Mouse (Mus musculus): ENCODE data around the gene Npb.

The Npb gene

GRCm38 (mm10) chr11:120630881-120631725 lies 22.8 kb downstream of the Npb start:
- in situ Hi-C loops (cut with MboI, MseI) = no loop called here

DNA sequence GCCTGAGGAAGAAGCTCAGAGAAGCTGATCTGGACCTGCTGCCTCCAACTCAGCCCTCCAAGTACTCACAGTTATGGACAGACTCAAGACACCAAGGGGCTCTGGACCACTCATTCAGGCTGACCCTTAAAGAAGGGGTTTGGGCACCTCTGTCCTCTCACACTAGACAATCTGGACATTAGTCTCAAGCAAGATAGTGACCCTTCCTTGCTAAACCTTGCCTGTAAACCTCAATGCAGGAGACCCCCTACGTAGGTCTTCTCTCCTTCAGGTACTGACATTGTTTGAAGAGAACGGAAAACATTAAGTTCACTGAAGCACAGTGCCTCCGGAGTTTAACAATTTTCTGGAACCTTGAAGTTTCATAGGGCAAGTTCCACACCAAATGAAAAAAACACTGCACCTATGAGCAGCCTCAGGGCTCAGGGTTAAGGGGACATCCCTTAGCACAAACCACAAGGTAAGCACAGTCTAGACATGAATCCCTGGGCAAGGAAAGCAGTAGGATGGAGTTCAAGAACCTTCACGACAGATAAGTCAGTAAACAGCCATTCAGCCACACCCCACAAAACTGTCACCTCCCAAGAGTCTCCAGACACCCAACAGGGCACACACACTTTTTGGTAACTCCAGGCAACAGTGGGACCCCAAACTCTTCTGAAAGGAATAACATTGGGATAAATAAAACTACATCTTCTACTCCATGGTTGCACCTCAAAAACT lies 23.6 kb downstream of the Npb start:
- in situ Hi-C loops (cut with MboI, MseI) = no loop called here

DNA sequence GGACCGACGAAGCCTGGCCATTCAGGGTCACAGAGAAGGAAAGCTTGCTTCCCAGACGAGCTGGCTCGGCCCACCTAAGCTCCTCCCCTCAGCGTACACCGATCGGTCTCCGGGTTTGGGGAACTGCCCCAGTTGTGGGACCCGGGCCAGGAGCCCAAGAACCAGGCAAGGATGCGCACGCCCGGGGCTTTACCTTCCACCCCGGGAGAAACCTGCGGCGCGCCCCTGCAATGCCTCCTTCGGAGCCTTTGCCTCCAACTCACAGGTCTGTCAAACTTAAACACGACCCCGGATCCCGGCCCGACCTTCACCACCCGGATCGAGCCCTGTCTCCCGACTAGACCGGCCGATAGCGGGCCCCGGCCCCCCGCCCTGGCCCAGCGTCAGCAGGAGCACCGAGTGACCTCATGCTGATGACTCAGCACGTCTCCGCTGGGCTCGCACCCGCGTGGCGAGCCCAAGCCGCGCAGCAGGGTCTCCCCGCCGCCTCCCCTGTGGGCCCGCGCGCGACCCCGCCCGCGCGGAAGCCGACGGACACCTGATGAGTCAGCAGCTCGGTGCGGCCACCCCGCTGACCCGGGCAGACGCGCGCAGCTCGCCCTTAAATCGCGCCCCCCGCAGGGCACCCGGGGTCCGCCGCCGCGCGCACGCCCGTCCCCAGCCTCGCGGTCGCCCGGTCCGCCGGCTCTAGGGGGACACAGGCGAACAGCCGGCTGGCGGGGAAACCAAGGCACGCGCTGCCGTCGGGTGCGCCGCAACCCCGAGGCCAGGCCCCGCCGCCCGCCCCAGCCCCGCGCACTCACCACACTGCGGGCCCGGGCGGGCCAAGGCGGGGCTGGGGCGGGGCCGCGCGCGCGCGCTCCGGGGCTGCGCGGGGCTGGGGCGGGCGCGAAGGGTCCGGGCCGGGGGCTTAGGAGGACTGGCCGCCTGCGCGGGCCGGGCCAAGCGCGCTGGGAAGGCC lies 24.6 kb downstream of the Npb start:
- in situ Hi-C loops (cut with MboI, MseI) = no loop called here

DNA sequence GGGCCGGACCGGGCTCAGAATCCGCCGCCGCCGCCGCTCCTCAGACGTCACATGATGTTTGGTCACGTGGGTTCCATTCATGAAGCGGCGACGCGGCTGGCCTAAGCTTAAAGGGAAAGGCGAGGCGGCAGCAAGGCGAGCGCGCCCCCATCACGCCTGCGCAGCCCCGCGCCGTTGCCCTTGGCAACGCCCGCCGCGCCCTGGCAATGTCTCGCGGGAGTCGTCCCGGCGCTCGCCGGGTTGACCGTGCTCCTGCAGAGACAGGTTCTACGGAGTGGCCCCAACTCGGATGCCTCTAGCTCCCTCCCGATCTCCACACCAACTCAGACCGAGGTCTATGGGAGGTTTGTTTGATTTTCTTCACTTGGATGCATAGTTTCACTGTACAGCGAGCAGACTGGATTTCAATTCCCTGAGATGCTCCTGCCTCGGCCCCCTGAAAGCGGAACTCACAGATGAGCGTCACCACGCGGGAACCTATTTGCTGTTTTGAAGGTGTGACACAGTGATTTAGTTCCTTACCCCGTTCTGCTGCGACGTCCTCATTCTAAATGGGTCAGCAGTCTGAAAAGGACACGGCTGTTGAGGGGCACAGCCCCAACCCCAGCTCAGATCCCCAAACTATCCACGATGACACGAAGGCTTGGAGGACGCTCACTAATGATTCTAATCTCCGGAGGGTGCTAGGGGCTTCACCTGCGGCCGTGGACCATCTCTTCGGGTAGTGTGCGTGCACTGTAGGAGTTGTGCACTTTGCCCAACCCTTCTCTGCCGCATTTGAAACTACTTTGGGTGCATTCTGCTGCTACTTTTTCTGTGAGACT lies 25.5 kb downstream of the Npb start, which contains the start of gene Mafg:
Gene Mafg (minus strand): TSS at position 81 of the 824 bp plus-strand sequence.
- in situ Hi-C loops (cut with MboI, MseI) = no loop called here

- in situ Hi-C loops (cut with MboI, MseI) = no loop called here
Observed at GRCm38 (mm10) chr11:120634810-120635209, 26.5 kb downstream of the Npb start.

DNA sequence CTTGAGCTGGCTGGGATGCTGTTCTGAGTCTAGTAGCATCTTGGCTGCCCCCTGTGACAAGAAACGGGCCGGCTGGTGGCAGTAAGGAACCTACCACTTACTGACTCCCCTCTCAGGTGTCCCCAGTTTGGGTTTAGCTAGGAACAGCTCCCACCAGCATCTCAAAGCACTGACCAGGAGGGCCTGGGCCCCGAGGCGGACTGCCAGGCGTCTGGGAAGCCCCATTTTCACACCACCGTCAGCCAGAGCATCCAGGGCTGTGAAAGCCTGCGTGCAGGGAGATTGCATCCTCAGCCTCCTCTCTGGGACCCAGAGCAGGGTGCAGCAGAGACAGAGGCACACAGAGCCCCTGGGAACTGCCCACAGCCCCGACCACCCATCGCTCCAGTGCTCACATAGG lies 33.0 kb downstream of the Npb start:
- in situ Hi-C loops (cut with MboI, MseI) = no loop called here

- in situ Hi-C loops (cut with MboI, MseI) = no loop called here
Observed at GRCm38 (mm10) chr11:120641869-120642268, 33.6 kb downstream of the Npb start.

DNA sequence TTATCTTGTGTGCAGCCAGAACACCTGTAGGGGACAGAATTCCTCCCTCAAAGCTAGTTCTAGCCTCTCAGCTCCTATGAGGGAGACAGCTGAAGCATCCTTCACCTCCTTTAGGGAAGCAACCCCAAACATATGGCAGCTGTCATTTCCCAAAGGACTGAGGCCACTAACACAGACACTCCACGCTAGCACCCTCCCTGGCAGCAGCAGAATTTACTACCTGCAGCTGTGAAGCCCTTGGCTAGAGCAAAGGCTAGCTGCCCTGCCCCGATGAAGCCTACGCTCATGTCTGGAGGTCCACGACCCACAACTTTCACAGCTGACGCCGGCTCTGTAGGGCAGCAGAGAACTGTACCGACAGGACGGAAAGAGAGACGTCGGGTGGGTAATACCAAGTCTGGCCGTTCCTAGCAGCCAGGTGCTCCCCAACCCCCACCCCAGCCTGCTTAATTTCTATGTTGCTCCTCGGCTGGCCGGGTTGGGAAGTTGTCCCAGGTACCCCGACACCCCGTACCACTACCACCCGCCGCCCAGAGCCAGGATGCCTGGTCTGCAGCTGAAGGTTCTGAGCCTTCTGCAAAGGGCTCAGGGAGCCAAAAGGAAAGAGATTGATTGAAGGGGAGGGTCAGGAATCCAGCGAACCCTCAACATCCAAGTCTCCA lies 34.8 kb downstream of the Npb start:
- in situ Hi-C loops (cut with MboI, MseI) = no loop called here

- in situ Hi-C loops (cut with MboI, MseI) = no loop called here
Observed at GRCm38 (mm10) chr11:120643601-120643987, 35.3 kb downstream of the Npb start, which contains the start of gene Pycr1. Gene Pycr1 (minus strand): TSS chr11:120643769.

- in situ Hi-C loops (cut with MboI, MseI) = no loop called here
Observed at GRCm38 (mm10) chr11:120647047-120647830, 39.0 kb downstream of the Npb start.

DNA sequence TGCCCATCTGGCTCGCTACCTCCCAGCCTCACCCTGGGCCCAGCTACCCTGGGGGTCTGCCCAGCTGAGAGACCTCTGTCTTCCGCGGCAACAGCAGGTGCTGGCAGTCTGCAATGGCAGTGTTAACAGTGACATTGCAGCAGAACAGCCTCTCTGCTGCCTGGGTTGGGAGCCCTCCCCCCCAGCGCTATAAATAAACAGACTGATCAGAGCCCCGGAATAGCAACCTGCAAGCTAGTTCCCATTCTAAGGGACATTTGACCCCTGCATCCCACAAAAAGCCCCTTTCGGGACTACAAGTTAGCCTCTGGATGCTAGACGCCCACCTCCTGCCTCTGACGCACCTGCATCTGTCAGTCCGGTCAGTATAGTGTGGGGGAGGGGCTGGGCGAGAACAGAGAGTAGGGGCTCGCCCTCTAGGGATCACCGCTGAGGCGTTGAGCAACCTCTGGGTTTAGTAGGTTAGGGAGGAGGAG lies 39.8 kb downstream of the Npb start, which contains the start of gene Myadml2:
Gene Myadml2 (minus strand): TSS at position 158 of the 476 bp plus-strand sequence.
- in situ Hi-C loops (cut with MboI, MseI) = no loop called here

DNA sequence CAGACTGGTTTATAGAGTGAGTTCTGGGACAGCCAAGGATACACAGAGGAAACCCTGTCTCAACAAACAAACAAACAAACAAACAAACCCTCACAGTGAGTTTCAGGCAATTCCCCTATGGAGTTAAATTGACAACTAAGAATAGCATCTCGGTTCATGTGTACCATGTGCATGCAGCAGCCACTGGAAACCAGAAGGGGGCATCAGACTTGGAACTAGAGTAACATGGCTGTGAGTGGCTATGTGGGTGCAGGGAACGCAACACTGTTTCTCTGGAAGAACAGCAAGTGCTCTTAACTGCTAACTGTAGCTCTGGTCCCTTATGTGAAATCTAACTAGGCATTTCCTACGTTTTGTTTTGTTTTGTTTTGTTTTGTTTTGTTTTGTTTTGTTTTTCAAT lies 43.6 kb downstream of the Npb start:
- in situ Hi-C loops (cut with MboI, MseI) = no loop called here

DNA sequence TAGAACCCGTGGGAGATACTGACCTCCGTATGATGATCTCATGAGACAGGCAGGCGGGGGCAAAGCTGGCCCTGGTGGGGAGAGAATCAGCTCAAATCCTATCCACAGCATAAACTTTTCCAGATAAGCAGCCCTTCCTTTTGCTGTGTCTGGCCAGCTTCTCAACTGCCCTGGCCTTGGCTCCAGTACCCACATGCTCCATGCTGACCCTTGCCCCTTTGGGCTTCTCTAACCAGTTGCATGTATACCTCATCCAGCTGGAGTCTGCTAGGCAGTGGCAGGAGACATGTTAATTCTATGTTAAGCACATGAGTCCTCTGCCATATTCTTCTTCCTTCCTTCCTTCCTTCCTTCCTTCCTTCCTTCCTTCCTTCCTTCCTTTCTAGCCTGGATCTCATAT lies 46.5 kb downstream of the Npb start:
- in situ Hi-C loops (cut with MboI, MseI) = no loop called here

DNA sequence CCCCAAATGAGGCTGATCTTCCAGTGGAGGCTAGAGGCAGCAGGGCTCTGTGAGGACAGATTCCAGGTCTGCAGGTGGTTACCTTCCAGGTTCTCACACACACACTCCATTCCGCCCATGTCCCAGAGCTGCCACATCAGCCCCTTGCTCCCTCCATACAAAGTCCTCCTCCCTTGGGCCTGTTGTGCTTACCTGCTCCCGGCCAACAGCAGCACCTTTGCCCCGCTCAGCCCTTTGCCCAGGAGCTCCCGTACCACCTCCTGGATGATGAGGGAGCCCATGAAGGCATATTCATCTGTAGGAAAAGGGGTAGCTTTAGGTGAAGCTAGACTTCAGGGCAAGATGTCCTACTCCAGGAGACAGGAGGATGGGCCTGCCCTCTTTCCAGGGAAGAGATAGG lies 49.0 kb downstream of the Npb start:
- in situ Hi-C loops (cut with MboI, MseI) = no loop called here
